Mouse (Mus musculus) spleen, adult 2 months (tissue): ENCODE results near the gene Med19.

Source experiments
- CTCF ChIP-seq: fragments of 200-500 bp; IDR thresholded peaks from 2 replicates; pipeline ENCODE4 v1.5.1; 2011; ENCODE audit warnings: mild to moderate bottlenecking, inconsistent platforms; ENCODE audit not compliant: insufficient read depth, insufficient read length, insufficient replicate concordance; ENCODE audit errors: extremely low read depth
- POLR2A ChIP-seq: fragments of 200-500 bp; IDR thresholded peaks from 2 replicates; pipeline ENCODE4 v1.6.1; 2011; ENCODE audit warnings: low read depth, low read length, inconsistent platforms

DNA sequence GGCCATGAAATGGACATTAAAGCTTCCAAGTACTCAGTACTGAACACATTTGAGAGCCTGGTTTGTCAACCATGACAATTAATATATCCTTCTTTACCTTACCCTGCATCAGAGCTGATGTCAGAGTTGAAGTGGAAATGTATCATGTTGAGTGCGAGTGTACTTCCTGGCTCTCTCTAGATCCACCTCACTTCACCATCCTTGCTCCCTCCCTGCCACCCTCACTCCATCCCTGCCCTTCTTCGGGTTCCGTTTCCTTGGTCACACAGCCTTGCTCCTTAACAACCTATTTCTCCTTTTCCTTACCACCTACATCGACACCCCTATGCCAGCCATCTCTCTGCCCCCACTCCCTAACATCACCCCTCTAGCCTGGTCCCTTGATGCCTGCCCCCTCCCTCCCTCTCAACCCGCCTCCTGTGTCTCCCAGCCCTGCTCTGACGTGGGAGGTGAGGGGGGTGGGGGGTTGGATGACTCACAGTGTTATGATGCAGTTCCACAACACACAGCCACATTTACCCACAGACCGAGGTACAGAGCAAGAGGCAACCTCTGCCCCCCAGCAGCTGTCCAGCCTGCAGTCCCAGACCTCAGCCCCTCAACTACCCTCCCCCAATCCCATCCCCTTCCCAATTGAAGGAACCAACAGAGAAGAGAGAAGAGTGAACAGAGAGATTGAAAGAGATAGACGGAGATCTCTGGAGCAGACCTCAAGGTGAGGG, 55.5 kb downstream of the Med19 start, which contains the start of gene Ypel4:
- TF ChIP-seq CTCF (no peak), POLR2A (no peak)
